In genomic region chr12:82756756-82757155, GRCm38 (mm10) we compare ENCODE assay signal across 12 mouse cellular contexts.
DNase-seq lines count a peak whose midpoint lies in the region; ATAC-seq and TF ChIP-seq lines count a peak whose summit lies in the region.
"Had no signal": no experiment of that assay in that cellular context is flagged by ENCODE, and none has a peak within 500 bp of the region (broad histone marks: within the 10 kb centered on the region; RNA-seq: fewer than 3 reads in every experiment).

No protein-coding gene starts in this region.

- H3K4me2 ChIP-seq in embryonic facial prominence, embryonic 14.5 days (ENCODE audit: low read depth, low read length), result no peak overlapping the region
- H3K4me2 ChIP-seq in lung, embryonic 14.5 days, result no peak overlapping the region
- H3K4me2 ChIP-seq: limb, embryonic 12.5 days; stomach, embryonic 15.5 days had no signal

- no peak for TF ChIP-seq POLR2A in lung, adult 2 months (IDR thresholded peaks at IDR 0.05; ENCODE audit: borderline replicate concordance, extremely low read depth, low read depth, low read length)

- TF ChIP-seq CTCF in lung, embryonic 14.5 days (IDR thresholded peaks at IDR 0.05; ENCODE audit: low read depth), result no peak
- TF ChIP-seq CTCF in lung, adult 2 months (IDR thresholded peaks at IDR 0.05; ENCODE audit: insufficient read depth, low read length), result no peak

- peak; percentile 30; the same call in 1 of the 2 replicates for ATAC-seq in embryonic facial prominence, embryonic 14.5 days (ENCODE audit: low read depth)
- ATAC-seq in lung, embryonic 14.5 days (ENCODE audit: insufficient read depth), result no peak

- 37% methylated on average over 6 of the region's 6 CpGs for WGBS in embryonic facial prominence, embryonic 14.5 days
- WGBS in embryonic facial prominence, embryonic 10.5 days, result 79% methylated on average over 6 of the region's 6 CpGs
- 24% methylated on average over 6 of the region's 6 CpGs for WGBS in lung, embryonic 14.5 days
- WGBS in lung, adult 2 months, result 13% methylated on average over 6 of the region's 6 CpGs

- H3K4me3 ChIP-seq in embryonic facial prominence, embryonic 14.5 days (ENCODE audit: low read depth, low read length), result no peak overlapping the region
- no peak overlapping the region for H3K4me3 ChIP-seq in embryonic facial prominence, embryonic 10.5 days
- H3K4me3 ChIP-seq in lung, embryonic 14.5 days (ENCODE audit: low read depth, low read length), result no peak overlapping the region
- no peak overlapping the region for H3K4me3 ChIP-seq in lung, adult 2 months (replicated peaks; ENCODE audit: extremely low read depth, low read depth, low read length)
- H3K4me3 ChIP-seq: limb, embryonic 12.5 days; stomach, embryonic 15.5 days had no signal

- DNase-seq in embryonic facial prominence, embryonic 14.5 days (ENCODE audit: low spot score), result peak; percentile 54
- DNase-seq in embryonic facial prominence, embryonic 10.5 days (ENCODE audit: low spot score), result no peak
- peak; percentile 33 for DNase-seq in lung, embryonic 14.5 days
- no peak for DNase-seq in lung, adult 2 months
- peak; percentile 13 to 16 for DNase-seq in layer of hippocampus, postnatal 10 days (ENCODE audit: low spot score in 2 of 2)
- peak; percentile 66 to 74 for DNase-seq in right cerebral cortex, postnatal 10 days (ENCODE audit: low spot score in 2 of 2)
- no peak for DNase-seq in thymus, postnatal 4 days
- no peak for DNase-seq in thymus, postnatal 36 days
- DNase-seq: gastrocnemius, postnatal 25 days; kidney, adult 11 months had no signal

- no peaks in the 10 kb centered on the region for H3K4me1 ChIP-seq in embryonic facial prominence, embryonic 14.5 days (ENCODE audit: control insufficient read depth, insufficient read depth, low read length)
- no peaks in the 10 kb centered on the region for H3K4me1 ChIP-seq in embryonic facial prominence, embryonic 10.5 days
- no peaks in the 10 kb centered on the region; the same call in 1 of the 2 replicates for H3K4me1 ChIP-seq in lung, embryonic 14.5 days (ENCODE audit: insufficient read depth)
- H3K4me1 ChIP-seq in lung, adult 2 months (ENCODE audit: control insufficient read depth, insufficient read depth, low read length), result no peaks in the 10 kb centered on the region
- H3K4me1 ChIP-seq: limb, embryonic 12.5 days; stomach, embryonic 15.5 days had no signal

- no peak overlapping the region for H3K9ac ChIP-seq in embryonic facial prominence, embryonic 14.5 days (ENCODE audit: low read depth, low read length)
- no peak overlapping the region for H3K9ac ChIP-seq in lung, embryonic 14.5 days
- H3K9ac ChIP-seq: limb, embryonic 12.5 days; stomach, embryonic 15.5 days had no signal

- no peak overlapping the region for H3K27ac ChIP-seq in embryonic facial prominence, embryonic 14.5 days (replicated peaks; ENCODE audit: low read depth, low read length)
- no peak overlapping the region for H3K27ac ChIP-seq in embryonic facial prominence, embryonic 10.5 days (replicated peaks)
- no peak overlapping the region for H3K27ac ChIP-seq in lung, embryonic 14.5 days (ENCODE audit: low read depth)
- H3K27ac ChIP-seq: limb, embryonic 12.5 days; stomach, embryonic 15.5 days had no signal

- no peaks in the 10 kb centered on the region for H3K36me3 ChIP-seq in embryonic facial prominence, embryonic 14.5 days (ENCODE audit: control insufficient read depth, insufficient read depth, low read length)
- no peaks in the 10 kb centered on the region for H3K36me3 ChIP-seq in embryonic facial prominence, embryonic 10.5 days (replicated peaks)
- H3K36me3 ChIP-seq in lung, embryonic 14.5 days (ENCODE audit: insufficient read depth), result no peaks in the 10 kb centered on the region
- H3K36me3 ChIP-seq: limb, embryonic 12.5 days; stomach, embryonic 15.5 days had no signal

- H3K27me3 ChIP-seq in embryonic facial prominence, embryonic 14.5 days (replicated peaks; ENCODE audit: control insufficient read depth, insufficient read depth, low read length), result no peaks in the 10 kb centered on the region
- H3K27me3 ChIP-seq in embryonic facial prominence, embryonic 10.5 days (replicated peaks; ENCODE audit: low read depth, poor library complexity, severe bottlenecking), result no peaks in the 10 kb centered on the region
- H3K27me3 ChIP-seq in lung, embryonic 14.5 days (ENCODE audit: insufficient read depth, low read length), result no peaks in the 10 kb centered on the region
- H3K27me3 ChIP-seq: limb, embryonic 12.5 days; stomach, embryonic 15.5 days had no signal

- H3K9me3 ChIP-seq in embryonic facial prominence, embryonic 14.5 days (ENCODE audit: control insufficient read depth, low read length), result no peaks in the 10 kb centered on the region
- H3K9me3 ChIP-seq in embryonic facial prominence, embryonic 10.5 days, result no peaks in the 10 kb centered on the region
- H3K9me3 ChIP-seq in lung, embryonic 14.5 days (ENCODE audit: low read depth, low read length), result no peaks in the 10 kb centered on the region
- H3K9me3 ChIP-seq: limb, embryonic 12.5 days; stomach, embryonic 15.5 days had no signal

Comparison
In these comparisons a context has a peak if more than half of its experiments do, and no peak if none do; other contexts are left out.
1. DNase-seq: peak in embryonic facial prominence, embryonic 14.5 days (single experiment), lung, embryonic 14.5 days (single experiment), layer of hippocampus, postnatal 10 days (2 of 2) and right cerebral cortex, postnatal 10 days (2 of 2); none in embryonic facial prominence, embryonic 10.5 days (single experiment), lung, adult 2 months (single experiment), thymus, postnatal 4 days (single experiment) and thymus, postnatal 36 days (0 of 2).